Mouse (Mus musculus) hindbrain, embryonic 16.5 days (tissue): ENCODE measurements around the gene Ankdd1b. TPM values are rescaled to one million over a fixed set of nuclear protein-coding genes. Genes with fewer than 3 reads are reported as not detected.

Experiments
- ATAC-seq: fragments of 200-750 bp; cut with Nextera tagmentation; 2 replicates; pipeline ENCODE4 v1.8.0; 2017; ENCODE audit warnings: moderate TSS enrichment, moderate library complexity
- H3K27ac ChIP-seq: fragments of 300-500 bp; sonication (generic); 2 replicates; pipeline ENCODE4 v1.5.1; 2014; ENCODE audit warnings: low read depth, mild to moderate bottlenecking, control low read depth, low read length, moderate library complexity
- H3K27me3 ChIP-seq: fragments of 300-500 bp; sonication (generic); replicated peaks from 2 replicates; pipeline ENCODE4 v1.6.1; 2014; ENCODE audit warnings: low read length; ENCODE audit not compliant: control insufficient read depth, insufficient read depth
- H3K36me3 ChIP-seq: fragments of 300-500 bp; sonication (generic); 2 replicates; pipeline ENCODE4 v1.6.1; 2014; ENCODE audit warnings: mild to moderate bottlenecking, low read length, moderate library complexity, mixed read lengths; ENCODE audit not compliant: control insufficient read depth, insufficient read depth
- H3K4me1 ChIP-seq: fragments of 300-500 bp; sonication (generic); 2 replicates; pipeline ENCODE4 v1.6.1; 2014; ENCODE audit warnings: low read depth, low read length; ENCODE audit not compliant: control insufficient read depth, insufficient read depth
- H3K4me2 ChIP-seq: fragments of 300-500 bp; sonication (generic); 2 replicates; pipeline ENCODE4 v1.6.1; 2014; ENCODE audit warnings: mild to moderate bottlenecking, low read length, control low read depth, moderate library complexity
- H3K4me3 ChIP-seq: fragments of 300-500 bp; sonication (generic); 2 replicates; pipeline ENCODE4 v1.5.1; 2014; ENCODE audit warnings: mild to moderate bottlenecking, low read length, control low read depth, moderate library complexity
- H3K9ac ChIP-seq: fragments of 300-500 bp; sonication (generic); 2 replicates; pipeline ENCODE4 v1.6.1; 2014; ENCODE audit warnings: low read depth, mild to moderate bottlenecking, control low read depth, low read length, moderate library complexity
- H3K9me3 ChIP-seq: fragments of 300-500 bp; sonication (generic); 2 replicates; pipeline ENCODE4 v1.6.1; 2014; ENCODE audit warnings: mild to moderate bottlenecking, low read length, moderate library complexity; ENCODE audit not compliant: control insufficient read depth
- WGBS: fragments of 180-500 bp; shearing (Covaris S2); extraction: QIAGEN DNeasy Blood & Tissue Kit; methylation state at CpG from one replicate; pipeline ENCODE4 v1.1.7; 2014; 5-methylcytosine and 5-hydroxymethylcytosine counted together
- polyA plus RNA-seq: library from polyadenylated mRNA; unstranded; fragments of >200 nt; fragmentation: Nextera tagmentation; extraction: Ambion mirVana; gene quantifications from 2 replicates; pipeline ENCODE4 v1.2.1, GENCODE M21; 2015

Gene Ankdd1b
- polyA plus RNA-seq, 1 experiment from 2014 or later, result 0.55 TPM

- no peaks in the 10 kb centered on the region for H3K9me3 ChIP-seq
- 85% methylated on average over 4 of the region's 4 CpGs for WGBS
- H3K4me3 ChIP-seq, result no peak overlapping the region
- H3K27me3 ChIP-seq, result no peaks in the 10 kb centered on the region
- no peaks in the 10 kb centered on the region for H3K36me3 ChIP-seq
- ATAC-seq, result no peak
- H3K9ac ChIP-seq, result no peak overlapping the region
- no peaks in the 10 kb centered on the region for H3K4me1 ChIP-seq
- H3K4me2 ChIP-seq, result no peak overlapping the region
- no peak overlapping the region for H3K27ac ChIP-seq
These were observed 34.7 kb upstream of the Ankdd1b start for GRCm38 (mm10) chr13:96505661-96506060.

- H3K4me2 ChIP-seq, result no peak overlapping the region
- H3K27ac ChIP-seq, result no peak overlapping the region
- 77% methylated on average over 2 of the region's 2 CpGs for WGBS
- no peak overlapping the region for H3K4me3 ChIP-seq
- no peaks in the 10 kb centered on the region for H3K4me1 ChIP-seq
- no peaks in the 10 kb centered on the region for H3K27me3 ChIP-seq
- no peak overlapping the region for H3K9ac ChIP-seq
- no peaks in the 10 kb centered on the region for H3K36me3 ChIP-seq
- no peak for ATAC-seq
- no peaks in the 10 kb centered on the region for H3K9me3 ChIP-seq
These were observed 28.9 kb upstream of the Ankdd1b start for GRCm38 (mm10) chr13:96499891-96500290.

GRCm38 (mm10) chr13:96496630-96497029 lies 25.6 kb upstream of the Ankdd1b start:
- Histone ChIP-seq H3K4me2 (no peak overlapping the region), H3K27ac (no peak overlapping the region), H3K36me3 (no peaks in the 10 kb centered on the region), H3K9ac (no peak overlapping the region), H3K9me3 (no peaks in the 10 kb centered on the region), H3K4me3 (no peak overlapping the region), H3K4me1 (no peaks in the 10 kb centered on the region), H3K27me3 (no peaks in the 10 kb centered on the region)
- 88% methylated on average over 8 of the region's 8 CpGs for WGBS
- no peak for ATAC-seq

GRCm38 (mm10) chr13:96490433-96490832 lies 19.4 kb upstream of the Ankdd1b start, which contains the start of gene Gm17622:
Gene Gm17622, plus strand, starts transcription at chr13:96490733.
- no peak for ATAC-seq
- no peaks in the 10 kb centered on the region for H3K4me1 ChIP-seq
- H3K4me3 ChIP-seq, result no peak within 1 kb of the TSS
- H3K9ac ChIP-seq, result no peak within 1 kb of the TSS
- peaks cover 7% of the 10 kb centered on the region for H3K36me3 ChIP-seq
- 96% methylated on average over 3 of the region's 3 CpGs for WGBS
- no peaks in the 10 kb centered on the region for H3K27me3 ChIP-seq
- no peak within 1 kb of the TSS for H3K4me2 ChIP-seq
- H3K9me3 ChIP-seq, result 0 out of 2 replicates have a peak, but pooled peaks cover 2% of the 10 kb centered on the region
- H3K27ac ChIP-seq, result no peak within 1 kb of the TSS

- Histone ChIP-seq H3K4me2 (no peak overlapping the region), H3K4me1 (no peaks in the 10 kb centered on the region), H3K27me3 (no peaks in the 10 kb centered on the region), H3K27ac (no peak overlapping the region), H3K9ac (no peak overlapping the region), H3K4me3 (no peak overlapping the region), H3K9me3 (0 out of 2 replicates have a peak, but pooled peaks cover 2% of the 10 kb centered on the region), H3K36me3 (peaks cover 7% of the 10 kb centered on the region)
- WGBS, result 94% methylated on average over 6 of the region's 6 CpGs
- no peak for ATAC-seq
These were observed 17.0 kb upstream of the Ankdd1b start for GRCm38 (mm10) chr13:96487968-96488367.

GRCm38 (mm10) chr13:96487230-96487629 lies 16.2 kb upstream of the Ankdd1b start:
- no peak for ATAC-seq

GRCm38 (mm10) chr13:96478991-96479390 lies 8.0 kb upstream of the Ankdd1b start:
- Histone ChIP-seq H3K4me3 (no peak overlapping the region), H3K4me2 (no peak overlapping the region), H3K9ac (no peak overlapping the region), H3K27me3 (no peaks in the 10 kb centered on the region), H3K4me1 (no peaks in the 10 kb centered on the region), H3K36me3 (no peaks in the 10 kb centered on the region), H3K9me3 (no peaks in the 10 kb centered on the region), H3K27ac (no peak overlapping the region)
- no peak for ATAC-seq
- 98% methylated on average over 1 of the region's 1 CpGs for WGBS

More at GRCm38 (mm10) chr13:96487230-96487629, 16.2 kb upstream of the Ankdd1b start:
- Histone ChIP-seq H3K4me2 (no peak overlapping the region), H3K27ac (no peak overlapping the region), H3K9me3 (0 out of 2 replicates have a peak, but pooled peaks cover 2% of the 10 kb centered on the region), H3K36me3 (peaks cover 7% of the 10 kb centered on the region), H3K4me3 (no peak overlapping the region), H3K27me3 (no peaks in the 10 kb centered on the region), H3K9ac (no peak overlapping the region), H3K4me1 (no peaks in the 10 kb centered on the region)
- 98% methylated on average over 6 of the region's 6 CpGs for WGBS

GRCm38 (mm10) chr13:96477226-96477625 lies 6.2 kb upstream of the Ankdd1b start:
- no peak for ATAC-seq
- Histone ChIP-seq H3K4me3 (no peak overlapping the region), H3K9me3 (no peaks in the 10 kb centered on the region), H3K36me3 (no peaks in the 10 kb centered on the region), H3K27ac (no peak overlapping the region), H3K4me1 (no peaks in the 10 kb centered on the region), H3K4me2 (no peak overlapping the region), H3K9ac (no peak overlapping the region), H3K27me3 (no peaks in the 10 kb centered on the region)
- WGBS, result 97% methylated on average over 4 of the region's 4 CpGs

- no peak overlapping the region for H3K27ac ChIP-seq
- no peak overlapping the region for H3K4me3 ChIP-seq
- 84% methylated on average over 6 of the region's 6 CpGs for WGBS
- H3K9ac ChIP-seq, result no peak overlapping the region
- H3K27me3 ChIP-seq, result no peaks in the 10 kb centered on the region
- no peaks in the 10 kb centered on the region for H3K9me3 ChIP-seq
- no peak overlapping the region for H3K4me2 ChIP-seq
- ATAC-seq, result no peak
- no peaks in the 10 kb centered on the region for H3K4me1 ChIP-seq
- no peaks in the 10 kb centered on the region for H3K36me3 ChIP-seq
These were observed 442 bp downstream of the Ankdd1b start for GRCm38 (mm10) chr13:96470556-96470955.

GRCm38 (mm10) chr13:96468678-96469077 lies 2.3 kb downstream of the Ankdd1b start:
- Histone ChIP-seq H3K36me3 (no peaks in the 10 kb centered on the region), H3K27ac (no peak overlapping the region), H3K4me2 (no peak overlapping the region), H3K27me3 (no peaks in the 10 kb centered on the region), H3K4me3 (no peak overlapping the region), H3K4me1 (no peaks in the 10 kb centered on the region), H3K9ac (no peak overlapping the region), H3K9me3 (no peaks in the 10 kb centered on the region)
- WGBS, result 86% methylated on average over 5 of the region's 5 CpGs
- ATAC-seq, result no peak
